Mouse (Mus musculus) liver, postnatal 0 days (tissue): ENCODE measurements at regions not wholly inside any gene's neighbourhood (a gene's known extent, or its start where the extent isn't known, plus 50 kb on each side); places are given as distances from the start of the nearest gene placed in this dataset.

Experiments used
- ATAC-seq: fragments of 200-750 bp; cut with Nextera tagmentation; 2 replicates; pipeline ENCODE4 v1.8.0; 2017; ENCODE audit warnings: mild to moderate bottlenecking, moderate library complexity
- DNase-seq: peaks from one replicate; pipeline ENCODE4 v3.0.0-alpha.2; 2016
- H3K27ac ChIP-seq: fragments of 300-500 bp; sonication (generic); 2 replicates; pipeline ENCODE4 v1.5.1; 2014; ENCODE audit warnings: antibody characterized with exemption, moderate library complexity, mild to moderate bottlenecking, low read depth
- H3K27me3 ChIP-seq: fragments of 300-500 bp; sonication (generic); 2 replicates; pipeline ENCODE4 v1.6.1; 2014; ENCODE audit warnings: low read length, control low read depth, mixed read lengths; ENCODE audit not compliant: insufficient read depth
- H3K36me3 ChIP-seq: fragments of 300-500 bp; sonication (generic); replicated peaks from 2 replicates; pipeline ENCODE4 v1.6.1; 2014; ENCODE audit warnings: mild to moderate bottlenecking, control low read depth, low read length, moderate library complexity, mixed read lengths; ENCODE audit not compliant: insufficient read depth
- H3K4me1 ChIP-seq: fragments of 300-500 bp; sonication (generic); 2 replicates; pipeline ENCODE4 v1.6.1; 2014; ENCODE audit warnings: antibody characterized with exemption, mild to moderate bottlenecking, control low read depth; ENCODE audit not compliant: insufficient read depth
- H3K4me2 ChIP-seq: fragments of 300-500 bp; sonication (generic); 2 replicates; pipeline ENCODE4 v1.6.1; 2014; ENCODE audit warnings: low read depth, mild to moderate bottlenecking, low read length, moderate library complexity, mixed read lengths
- H3K4me3 ChIP-seq: fragments of 300-500 bp; sonication (generic); 2 replicates; pipeline ENCODE4 v1.5.1; 2014; ENCODE audit warnings: low read depth, low read length
- H3K9ac ChIP-seq: fragments of 300-500 bp; sonication (generic); replicated peaks from 2 replicates; pipeline ENCODE4 v1.6.1; 2014; ENCODE audit warnings: mild to moderate bottlenecking, moderate library complexity
- H3K9me3 ChIP-seq: fragments of 300-500 bp; sonication (generic); 2 replicates; pipeline ENCODE4 v1.6.1; 2016; ENCODE audit warnings: mild to moderate bottlenecking, control low read depth, low read length, mixed read lengths
- CTCF ChIP-seq: sonication (generic); IDR thresholded peaks from 2 replicates; pipeline ENCODE4 v1.5.1; 2016; ENCODE audit warnings: antibody characterized with exemption, low read depth
- EP300 ChIP-seq: IDR thresholded peaks from 2 replicates; pipeline ENCODE4 v1.6.1; 2016; ENCODE audit warnings: antibody characterized with exemption, low read depth, mild to moderate bottlenecking
- WGBS: fragments of 180-500 bp; shearing (Covaris S2); extraction: QIAGEN DNeasy Blood & Tissue Kit; methylation state at CpG from one replicate; pipeline ENCODE4 v1.1.7; 2014; ENCODE audit not compliant: insufficient replicate concordance; 5-methylcytosine and 5-hydroxymethylcytosine counted together

DNA sequence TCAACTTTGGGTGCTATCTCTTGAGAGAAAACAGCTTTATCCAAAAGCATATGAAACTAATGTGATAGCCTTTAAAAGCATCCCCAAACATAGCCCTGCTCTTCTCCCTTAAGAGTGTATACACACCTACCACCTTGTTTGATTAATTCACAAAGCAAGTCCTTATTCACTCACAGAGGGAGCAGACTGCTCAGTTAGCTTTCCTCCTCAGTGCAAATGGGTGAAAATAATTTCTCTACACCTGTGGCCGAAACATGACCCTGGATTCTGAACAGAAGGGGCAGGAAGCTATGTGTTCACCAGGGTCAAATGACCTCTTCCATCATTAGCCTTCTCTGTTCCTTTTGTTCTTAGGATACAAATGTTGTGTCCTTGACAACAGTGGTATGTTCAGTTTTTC lies 181.2 kb upstream of the Camk1g start:
- no peak for TF ChIP-seq CTCF
- TF ChIP-seq EP300 = no peak
- Histone ChIP-seq H3K36me3 (no peaks in the 10 kb centered on the region), H3K9ac (no peak overlapping the region), H3K9me3 (no peaks in the 10 kb centered on the region), H3K4me1 (no peaks in the 10 kb centered on the region), H3K4me2 (no peak overlapping the region), H3K27ac (no peak overlapping the region), H3K4me3 (no peak overlapping the region), H3K27me3 (no peaks in the 10 kb centered on the region)
- no peak for DNase-seq
- 60% methylated on average over 1 of the region's 1 CpGs for WGBS
- no peak for ATAC-seq

DNA sequence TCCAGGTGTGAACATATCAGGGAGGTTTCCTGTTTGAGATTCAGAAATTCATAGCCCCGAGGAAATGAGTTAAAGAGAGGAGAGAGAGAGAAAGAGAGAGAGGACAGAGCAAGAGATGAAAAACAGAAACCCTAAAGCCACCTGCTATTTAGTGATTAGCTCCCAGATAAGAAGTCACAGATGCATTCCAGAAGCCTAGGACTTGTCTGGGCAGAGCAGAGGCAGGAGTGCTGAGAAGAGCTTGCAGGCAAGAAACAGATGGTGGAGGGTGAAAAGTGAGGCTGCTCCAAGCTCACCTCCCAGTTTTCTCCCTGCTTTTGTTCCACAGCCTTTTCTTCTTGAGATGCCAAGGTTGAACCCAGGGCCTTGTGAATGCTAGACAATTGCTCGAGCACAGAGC lies 180.7 kb upstream of the Camk1g start:
- Histone ChIP-seq H3K9ac (no peak overlapping the region), H3K27me3 (no peaks in the 10 kb centered on the region), H3K36me3 (no peaks in the 10 kb centered on the region), H3K9me3 (no peaks in the 10 kb centered on the region), H3K4me3 (no peak overlapping the region), H3K4me2 (no peak overlapping the region), H3K4me1 (no peaks in the 10 kb centered on the region), H3K27ac (no peak overlapping the region)
- no peak for ATAC-seq
- TF ChIP-seq CTCF (no peak), EP300 (no peak)
- 30% methylated on average over 2 of the region's 2 CpGs for WGBS
- no peak for DNase-seq

DNA sequence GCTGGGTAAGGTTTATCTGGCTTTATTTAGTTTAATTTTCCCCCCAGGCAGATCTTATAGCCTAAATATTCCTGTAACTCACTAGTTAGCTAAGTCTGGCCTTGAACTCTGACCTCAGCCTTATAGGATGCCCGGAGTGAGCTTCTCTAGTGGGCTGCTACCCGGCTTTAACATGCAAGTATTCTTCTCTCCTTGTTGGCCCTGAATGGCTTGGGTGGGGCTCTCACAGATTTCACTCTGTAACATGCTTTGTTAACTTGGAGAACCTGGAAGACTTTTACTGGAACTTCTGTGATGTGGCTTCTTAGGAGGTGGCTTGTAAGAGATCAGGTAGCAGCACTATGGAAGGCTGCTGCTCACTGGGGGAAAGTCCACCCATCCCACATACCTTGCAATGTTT lies 177.3 kb upstream of the Camk1g start:
- Histone ChIP-seq H3K36me3 (no peaks in the 10 kb centered on the region), H3K4me2 (no peak overlapping the region), H3K9me3 (no peaks in the 10 kb centered on the region), H3K9ac (no peak overlapping the region; the same call in 1 of the 2 replicates), H3K27me3 (no peaks in the 10 kb centered on the region), H3K4me3 (no peak overlapping the region), H3K4me1 (peaks cover 7% of the 10 kb centered on the region; the same call in 1 of the 2 replicates), H3K27ac (no peak overlapping the region)
- no peak for ATAC-seq
- no peak for TF ChIP-seq CTCF
- no peak for TF ChIP-seq EP300
- DNase-seq = no peak
- WGBS = 61% methylated on average over 2 of the region's 2 CpGs

DNA sequence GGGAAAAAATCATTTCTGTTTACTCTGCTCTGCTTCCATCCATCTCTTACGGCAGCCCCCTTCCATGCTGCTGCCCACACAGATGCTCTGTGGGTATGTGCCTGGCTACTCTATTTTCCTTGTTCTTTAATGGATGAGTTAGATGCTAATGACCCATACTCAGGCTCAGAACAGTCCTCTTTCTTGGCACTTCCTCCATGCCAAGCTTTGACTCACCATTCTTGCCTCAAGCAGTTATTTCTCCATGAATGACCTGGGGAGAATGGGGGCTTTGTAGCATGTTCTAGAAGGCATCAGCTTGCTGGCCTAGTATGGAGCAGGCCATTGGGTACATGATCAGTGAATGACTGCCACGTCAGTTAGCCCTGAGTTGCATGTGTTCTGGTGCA lies 175.9 kb upstream of the Camk1g start:
- no peak overlapping the region for H3K4me3 ChIP-seq
- peaks cover 7% of the 10 kb centered on the region; the same call in 1 of the 2 replicates for H3K4me1 ChIP-seq
- H3K9me3 ChIP-seq = no peaks in the 10 kb centered on the region
- no peak overlapping the region for H3K27ac ChIP-seq
- H3K36me3 ChIP-seq = no peaks in the 10 kb centered on the region
- H3K4me2 ChIP-seq = no peak overlapping the region
- H3K27me3 ChIP-seq = no peaks in the 10 kb centered on the region
- ATAC-seq (no peak), DNase-seq (no peak)
- 77% methylated on average over 2 of the region's 2 CpGs for WGBS
- H3K9ac ChIP-seq = no peak overlapping the region
- TF ChIP-seq EP300 = no peak
- TF ChIP-seq CTCF = no peak

DNA sequence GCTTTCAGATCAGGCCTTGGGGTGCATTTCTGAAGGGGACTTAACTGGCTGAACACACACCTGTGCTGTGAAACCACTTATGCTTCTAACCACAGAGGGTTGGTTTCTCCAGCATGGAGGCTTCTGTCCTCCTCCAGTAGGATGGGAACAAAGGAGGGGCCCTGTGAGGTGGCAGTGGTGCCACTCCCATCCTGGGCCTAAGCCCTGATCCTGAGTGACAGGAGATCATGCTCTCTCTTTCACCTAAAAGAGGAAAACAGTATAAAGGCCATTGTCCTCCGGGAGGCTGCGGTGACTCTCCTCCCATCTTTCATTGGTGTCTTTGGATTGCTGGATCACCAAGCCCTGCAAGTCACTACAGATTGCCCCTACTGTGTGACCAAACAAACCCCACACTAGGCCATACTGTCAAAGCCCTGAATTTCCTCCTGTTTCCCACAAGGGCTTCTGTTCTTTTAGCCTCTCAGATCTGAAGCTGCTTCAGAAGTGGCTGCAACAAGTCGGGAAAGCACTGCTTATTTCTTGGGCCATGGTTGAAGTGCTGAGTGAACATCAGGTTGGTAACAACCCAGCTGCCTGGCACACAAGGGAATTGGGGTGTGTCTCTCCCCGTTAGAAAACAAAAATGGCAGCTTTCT lies 175.4 kb upstream of the Camk1g start:
- Histone ChIP-seq H3K9me3 (no peaks in the 10 kb centered on the region), H3K9ac (no peak overlapping the region), H3K4me3 (no peak overlapping the region), H3K4me2 (no peak overlapping the region), H3K4me1 (peaks cover 7% of the 10 kb centered on the region; the same call in 1 of the 2 replicates), H3K36me3 (no peaks in the 10 kb centered on the region), H3K27me3 (no peaks in the 10 kb centered on the region), H3K27ac (no peak overlapping the region)
- TF ChIP-seq EP300 (no peak), CTCF (no peak)
- no peak for ATAC-seq
- no peak for DNase-seq
- 67% methylated on average over 4 of the region's 4 CpGs for WGBS

DNA sequence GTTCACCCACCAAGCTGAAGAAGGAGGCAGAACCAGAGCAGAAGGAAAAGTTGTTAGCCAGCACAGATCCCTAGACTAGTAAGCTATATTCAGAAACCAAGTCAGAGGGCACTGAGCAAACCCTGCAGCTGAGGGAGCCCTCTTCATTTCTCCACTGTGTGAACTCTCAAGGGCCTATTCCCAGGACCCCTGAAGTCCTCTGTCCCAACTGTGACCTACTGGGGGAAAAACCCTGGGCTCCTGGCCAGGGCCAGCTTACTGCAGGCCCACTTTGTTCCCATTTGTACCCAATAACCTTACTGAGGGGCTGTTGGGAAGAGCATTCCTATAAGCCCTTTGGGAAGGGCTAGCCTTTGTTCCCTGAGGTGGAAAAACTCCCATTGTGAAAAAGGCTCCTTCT lies 174.7 kb upstream of the Camk1g start:
- ATAC-seq (no peak), DNase-seq (no peak)
- H3K9me3 ChIP-seq = no peaks in the 10 kb centered on the region
- peaks cover 7% of the 10 kb centered on the region; the same call in 1 of the 2 replicates for H3K4me1 ChIP-seq
- no peaks in the 10 kb centered on the region for H3K27me3 ChIP-seq
- no peak overlapping the region for H3K27ac ChIP-seq
- no peak overlapping the region for H3K4me3 ChIP-seq
- no peak overlapping the region for H3K4me2 ChIP-seq
- TF ChIP-seq EP300 (no peak), CTCF (no peak)
- H3K9ac ChIP-seq = no peak overlapping the region
- no peaks in the 10 kb centered on the region for H3K36me3 ChIP-seq

DNA sequence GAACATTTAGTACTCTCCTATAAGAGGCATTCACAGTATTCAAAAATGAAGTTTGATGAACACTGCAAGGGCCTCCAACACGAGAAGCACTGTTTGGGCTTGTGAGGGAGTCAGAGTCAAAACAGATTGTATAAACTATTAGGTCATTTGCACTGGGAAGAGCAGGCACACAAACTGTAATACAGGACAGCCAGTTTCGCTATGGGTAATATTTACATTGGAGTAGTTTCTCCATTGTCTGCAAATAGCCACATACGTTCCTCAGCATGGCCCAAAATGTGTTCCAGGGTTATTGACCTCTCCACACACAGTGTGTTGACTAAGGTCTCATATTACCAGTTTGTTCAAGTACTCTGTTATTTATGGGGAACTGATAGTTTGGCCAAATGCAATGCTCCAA lies 173.7 kb upstream of the Camk1g start:
- 42% methylated on average over 3 of the region's 3 CpGs for WGBS
- peak; percentile 93 for ATAC-seq

More for the DNA sequence above, 173.7 kb upstream of the Camk1g start:
- H3K27ac ChIP-seq = peak overlapping the region; percentile 84
- no peak overlapping the region for H3K4me3 ChIP-seq
- peak; percentile 22 for DNase-seq
- H3K4me2 ChIP-seq = no peak overlapping the region
- H3K9me3 ChIP-seq = no peaks in the 10 kb centered on the region
- peaks cover 7% of the 10 kb centered on the region; the same call in 1 of the 2 replicates for H3K4me1 ChIP-seq
- no peak overlapping the region for H3K9ac ChIP-seq
- no peak for TF ChIP-seq EP300
- TF ChIP-seq CTCF = no peak
- H3K36me3 ChIP-seq = no peaks in the 10 kb centered on the region
- H3K27me3 ChIP-seq = no peaks in the 10 kb centered on the region
